Mouse (Mus musculus) CH12.LX (cell line): Measurements from ENCODE around the gene Kdm5b. TPM values are rescaled to one million over a fixed set of nuclear protein-coding genes. Genes with fewer than 3 reads are reported as not detected.

ENCODE experiments used
- DNase-seq: peaks from one replicate; pipeline ENCODE4 v3.0.0-alpha.2; 2013; ENCODE audit errors: extremely low read depth
- H3K27ac ChIP-seq: 2 replicates; pipeline ENCODE4 v1.5.1; 2012; ENCODE audit warnings: low read depth, mild to moderate bottlenecking, control low read depth, moderate library complexity; ENCODE audit not compliant: insufficient read depth
- H3K27me3 ChIP-seq: replicated peaks from 2 replicates; pipeline ENCODE3; 2012; ENCODE audit warnings: inconsistent platforms
- H3K36me3 ChIP-seq, 2 experiments: replicated peaks in 1 of 2; 2 replicates each; pipeline versions ENCODE3 to v1.6.1; 2012; ENCODE audit warnings: inconsistent platforms in 1 of 2, low read length in 1 of 2, mild to moderate bottlenecking in 1 of 2, mixed read lengths in 1 of 2, moderate library complexity in 1 of 2; ENCODE audit not compliant: control insufficient read depth in 1 of 2, insufficient read depth in 1 of 2
- H3K4me1 ChIP-seq, 2 experiments: 2 replicates each; pipeline ENCODE4 v1.6.1; 2012; ENCODE audit warnings: inconsistent platforms in 1 of 2, moderate library complexity in 1 of 2; ENCODE audit not compliant: insufficient read depth in 2 of 2, control insufficient read depth in 1 of 2
- H3K4me2 ChIP-seq: 2 replicates; pipeline ENCODE4 v1.6.1; 2012; ENCODE audit warnings: low read depth, mild to moderate bottlenecking, control low read depth; ENCODE audit not compliant: poor library complexity, insufficient read depth, severe bottlenecking
- H3K4me3 ChIP-seq, 3 experiments: fragments of 150-350 bp in 1 of 3; sonication (generic) in 1 of 3; replicated peaks in 1 of 3; 2 replicates each; pipeline versions ENCODE3 to v1.5.1; 2011 to 2012; ENCODE audit warnings: low read depth in 2 of 3, low read length in 2 of 3, mild to moderate bottlenecking in 2 of 3, moderate library complexity in 2 of 3, control low read depth in 1 of 3, improper control_type of control experiment in 1 of 3, inconsistent platforms in 1 of 3, mixed read lengths in 1 of 3; ENCODE audit not compliant: poor library complexity in 1 of 3
- H3K79me2 ChIP-seq: replicated peaks from 2 replicates; pipeline ENCODE4 v1.6.1; 2012; ENCODE audit warnings: mild to moderate bottlenecking, moderate library complexity; ENCODE audit not compliant: control insufficient read depth, poor library complexity, insufficient read depth, severe bottlenecking; ENCODE audit errors: extremely low read depth
- H3K9ac ChIP-seq: 2 replicates; pipeline ENCODE4 v1.6.1; 2012; ENCODE audit warnings: low read depth, mild to moderate bottlenecking, control low read depth, moderate library complexity; ENCODE audit not compliant: insufficient read depth
- H3K9me3 ChIP-seq: replicated peaks from 2 replicates; pipeline ENCODE3; 2012; ENCODE audit warnings: low read length, inconsistent platforms, mixed read lengths
- HCFC1 ChIP-seq: IDR thresholded peaks from 2 replicates; pipeline ENCODE4 v1.6.1; 2012; ENCODE audit warnings: low read depth, mild to moderate bottlenecking, inconsistent platforms, low read length, improper control_type of control experiment
- JUN ChIP-seq: IDR thresholded peaks from 2 replicates; pipeline ENCODE4 v1.6.1; 2011; ENCODE audit warnings: low read depth, mild to moderate bottlenecking, low read length, improper control_type of control experiment, moderate library complexity; ENCODE audit not compliant: insufficient read depth
- JUND ChIP-seq: conservative IDR thresholded peaks from 2 replicates; pipeline ENCODE4 v1.6.1; 2011; ENCODE audit warnings: low read depth, low read length, improper control_type of control experiment
- MAX ChIP-seq: IDR thresholded peaks from 2 replicates; pipeline ENCODE4 v1.6.1; 2011; ENCODE audit warnings: low read length, improper control_type of control experiment
- MEF2A ChIP-seq: IDR thresholded peaks from 2 replicates; pipeline ENCODE4 v1.6.1; 2014; ENCODE audit warnings: low read depth, mild to moderate bottlenecking, inconsistent platforms, low read length, improper control_type of control experiment, borderline replicate concordance
- NRF1 ChIP-seq: IDR thresholded peaks from 2 replicates; pipeline ENCODE4 v1.6.1; 2014; ENCODE audit warnings: low read depth, mild to moderate bottlenecking, inconsistent platforms, low read length, improper control_type of control experiment, moderate library complexity
- POLR2AphosphoS2 ChIP-seq: IDR thresholded peaks from 2 replicates; pipeline ENCODE4 v1.6.1; 2011; ENCODE audit warnings: low read depth, low read length, improper control_type of control experiment
- RAD21 ChIP-seq: IDR thresholded peaks from 2 replicates; pipeline ENCODE4 v1.6.1; 2011; ENCODE audit warnings: low read depth, mild to moderate bottlenecking, low read length, improper control_type of control experiment, moderate library complexity
- SIN3A ChIP-seq: IDR thresholded peaks from 2 replicates; pipeline ENCODE4 v1.6.1; 2012; ENCODE audit warnings: low read length, improper control_type of control experiment, inconsistent platforms
- TBP ChIP-seq: conservative IDR thresholded peaks from 2 replicates; pipeline ENCODE4 v1.6.1; 2011; ENCODE audit warnings: low read depth, low read length, improper control_type of control experiment
- TCF12 ChIP-seq: IDR thresholded peaks from 2 replicates; pipeline ENCODE4 v1.6.1; 2014; ENCODE audit warnings: low read depth, mild to moderate bottlenecking, inconsistent platforms, low read length, improper control_type of control experiment
- UBTF ChIP-seq: IDR thresholded peaks from 2 replicates; pipeline ENCODE4 v1.6.1; 2012; ENCODE audit warnings: low read depth, mild to moderate bottlenecking, inconsistent platforms, low read length, improper control_type of control experiment, moderate library complexity
- ZC3H11A ChIP-seq: IDR thresholded peaks from 2 replicates; pipeline ENCODE4 v1.6.1; 2012; ENCODE audit warnings: low read depth, mild to moderate bottlenecking, inconsistent platforms, low read length, improper control_type of control experiment
- ZNF384 ChIP-seq: IDR thresholded peaks from 2 replicates; pipeline ENCODE4 v1.6.1; 2012; ENCODE audit warnings: low read depth, low read length, improper control_type of control experiment, inconsistent platforms
- dilution Hi-C: fragments of 300-500 bp; cut with MboI; formaldehyde crosslinking; loops from 2 replicates; pipeline ENCODE4 v1.14.3; 2020; ENCODE audit warnings: low sequenced_read_pairs; ENCODE audit not compliant: extremely low pct_unique_long_range_greater_than_20kb, extremely low pct_ligation_motif_present
- in situ Hi-C: fragments of 300-500 bp; cut with MboI; formaldehyde crosslinking; loops from 3 replicates; pipeline ENCODE4 v1.14.3; 2019; ENCODE audit warnings: low sequenced_read_pairs, low pct_ligation_motif_present, low pct_unique_long_range_greater_than_20kb, mixed read lengths
- polyA plus RNA-seq: library from polyadenylated mRNA; unstranded; fragments of >175 nt; gene quantifications from 2 replicates; pipeline ENCODE4 v1.2.1, GENCODE M21; 2012; ENCODE audit warnings: low read depth; ENCODE audit not compliant: insufficient read length
- total RNA-seq, 2 experiments: library from RNA; depleted of rRNA; stranded (reverse); fragments of 300-350 nt in 1 of 2; fragments of >200 nt in 1 of 2; gene quantifications; 2 replicates each; pipeline ENCODE4 v1.2.3; 2012 to 2014

Kdm5b gene
- total and polyA plus RNA-seq, 3 experiments, result 1.9 to 14.3 (median 4.1) TPM

DNA sequence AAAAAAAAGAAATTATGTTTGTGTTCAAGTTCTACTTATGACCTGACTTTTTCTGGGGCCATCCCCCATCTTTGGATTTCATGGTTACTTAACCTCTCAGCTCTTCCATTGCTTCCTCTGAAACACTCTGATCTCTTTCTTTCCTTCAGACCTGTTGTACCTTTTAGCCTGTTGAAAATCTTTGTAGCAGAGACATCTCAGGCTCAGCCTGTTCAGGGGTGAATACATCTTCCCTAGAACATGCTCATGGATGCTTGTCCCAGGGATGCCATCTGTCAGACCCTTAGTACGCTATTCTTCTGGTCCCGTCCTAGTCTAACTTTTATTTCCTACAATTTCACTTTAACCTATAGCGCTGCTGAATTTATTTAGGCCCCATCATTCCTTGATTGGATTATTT is 745 bp upstream of the Kdm5b start:
- in situ Hi-C loops (no loop called here), dilution Hi-C loops (no loop called here)
- no peak for DNase-seq
- H3K36me3 ChIP-seq, result no peaks in the 10 kb centered on the region
- TF ChIP-seq SIN3A (no peak), JUND (no peak), ZNF384 (no peak), HCFC1 (no peak)
- H3K79me2 ChIP-seq, result peaks cover 37% of the 10 kb centered on the region
- no peak overlapping the region; the same call in 1 of the 2 replicates for H3K4me2 ChIP-seq
- H3K9me3 ChIP-seq, result no peaks in the 10 kb centered on the region
- peaks cover 31% of the 10 kb centered on the region for H3K27me3 ChIP-seq
- no peak overlapping the region for H3K9ac ChIP-seq
- H3K4me3 ChIP-seq, result no peak overlapping the region
- peaks cover 6 to 19% of the 10 kb centered on the region in 2 experiments for H3K4me1 ChIP-seq
- H3K27ac ChIP-seq, result no peak overlapping the region

DNA sequence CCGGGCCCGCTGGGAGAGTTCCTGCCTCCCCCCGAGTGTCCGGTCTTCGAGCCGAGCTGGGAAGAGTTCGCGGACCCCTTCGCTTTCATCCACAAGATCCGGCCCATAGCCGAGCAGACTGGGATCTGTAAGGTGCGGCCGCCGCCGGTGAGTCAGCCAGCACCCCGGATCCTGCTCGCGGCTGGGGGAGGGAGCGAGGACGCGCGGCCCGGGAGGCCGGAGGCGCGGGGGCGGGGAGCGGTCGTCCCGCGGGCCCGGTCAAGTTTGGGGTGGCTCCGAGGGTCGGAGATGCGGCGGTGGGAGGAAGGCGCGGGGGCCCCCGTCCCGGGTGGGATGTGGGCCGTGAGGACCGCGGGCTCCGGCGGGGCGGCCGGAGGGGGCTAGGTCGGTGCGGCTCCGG is 425 bp downstream of the Kdm5b start:
- peak overlapping the region; percentile 69 for H3K9ac ChIP-seq
- H3K27me3 ChIP-seq, result peaks cover 27% of the 10 kb centered on the region
- in situ Hi-C loops (no loop called here), dilution Hi-C loops (no loop called here)
- H3K27ac ChIP-seq, result peak overlapping the region; percentile 27
- DNase-seq, result no peak
- TF ChIP-seq UBTF, result peak; percentile 7; the same call in 1 of the 2 replicates
- TF ChIP-seq JUN, result no peak
- H3K4me2 ChIP-seq, result no peak overlapping the region
- H3K9me3 ChIP-seq, result no peaks in the 10 kb centered on the region
- peak overlapping the region; percentile 52 to 96 (median 76) for H3K4me3 ChIP-seq
- H3K4me1 ChIP-seq, result peaks cover 6 to 19% of the 10 kb centered on the region in 2 experiments
- H3K36me3 ChIP-seq, result no peaks in the 10 kb centered on the region
- peaks cover 48% of the 10 kb centered on the region for H3K79me2 ChIP-seq

DNA sequence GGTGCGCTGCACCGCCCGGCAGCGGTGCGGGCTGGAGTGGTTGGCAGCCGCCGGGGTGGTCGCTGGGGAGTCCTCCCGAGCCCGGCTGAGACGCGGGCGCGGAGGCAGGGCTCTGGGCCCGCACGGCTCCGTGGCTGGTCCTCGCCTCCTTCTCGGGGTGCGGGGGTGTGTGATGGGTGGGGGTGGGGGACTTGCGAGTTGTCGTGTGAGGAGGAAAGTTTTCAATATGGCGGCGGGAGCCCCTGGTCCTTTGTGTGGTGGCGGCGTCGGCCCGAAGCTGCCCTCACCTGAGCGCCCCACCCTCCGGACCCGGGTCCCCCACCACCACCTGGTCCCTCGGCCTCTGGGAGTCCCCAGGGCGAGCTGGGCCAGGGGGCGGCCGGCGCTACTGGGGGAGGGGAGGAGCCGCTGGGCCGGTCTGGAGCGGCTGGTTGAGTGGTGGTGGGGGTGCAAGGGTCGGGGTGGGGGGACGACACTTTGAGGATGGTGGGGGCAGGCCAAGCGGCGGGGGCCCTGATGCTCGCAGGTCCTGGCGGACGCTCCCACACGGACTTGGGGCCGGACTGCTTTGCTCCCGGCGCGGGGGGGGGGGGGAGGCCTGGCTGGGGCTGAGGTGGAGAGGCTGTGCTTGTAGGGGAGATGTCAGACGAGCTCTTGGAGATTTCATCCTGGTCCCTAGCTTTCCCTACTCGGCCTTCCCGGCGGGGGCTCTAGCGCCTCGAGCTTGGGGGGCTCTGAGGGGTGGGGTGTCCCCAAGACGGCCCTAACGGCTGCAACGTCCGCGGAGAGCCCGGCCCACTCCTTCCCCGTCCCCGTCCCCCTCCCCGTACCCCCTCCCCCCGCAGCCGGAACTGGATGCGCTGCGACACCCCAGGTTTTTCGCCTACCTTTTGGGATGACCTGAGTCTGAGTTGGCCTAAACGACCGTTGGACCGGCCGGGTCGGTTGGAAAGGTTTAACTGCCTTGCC is 1.1 kb downstream of the Kdm5b start:
- Histone ChIP-seq H3K9ac (peak overlapping the region; percentile 69), H3K36me3 (no peaks in the 10 kb centered on the region), H3K27ac (peak overlapping the region; percentile 27; the same call in 1 of the 2 replicates), H3K4me3 (peak overlapping the region; percentile 52 to 96 (median 76)), H3K27me3 (peaks cover 20% of the 10 kb centered on the region), H3K4me1 (peaks cover 5 to 19% of the 10 kb centered on the region in 2 experiments), H3K4me2 (peak overlapping the region; percentile 85), H3K9me3 (no peaks in the 10 kb centered on the region), H3K79me2 (peaks cover 54% of the 10 kb centered on the region)
- DNase-seq, result no peak
- in situ Hi-C loops, result no loop called here
- dilution Hi-C loops, result no loop called here
- TF ChIP-seq MAX (no peak), ZC3H11A (no peak), RAD21 (no peak), POLR2AphosphoS2 (no peak), TBP (no peak), NRF1 (no peak), JUN (no peak), MEF2A (no peak), TCF12 (0 out of 2 replicates have a peak, but pooled peaks have one; percentile 14)
